Mouse (Mus musculus) heart, embryonic 11.5 days (tissue): ENCODE data around the gene Rgs9bp. TPM values are rescaled to one million over a fixed set of nuclear protein-coding genes. Genes with fewer than 3 reads are reported as not detected.
"Not testable (repeated sequence)": the region's sequence is repeated elsewhere in the genome, so short reads cannot be mapped to it uniquely, and the experiment has no call there.

ENCODE experiments used
- ATAC-seq: fragments of 200-750 bp; cut with Nextera tagmentation; replicated peaks from 2 replicates; pipeline ENCODE4 v1.8.0; 2017; ENCODE audit warnings: moderate library complexity; ENCODE audit not compliant: insufficient number of reproducible peaks, low FRiP score, low TSS enrichment
- H3K27ac ChIP-seq: fragments of 300-500 bp; sonication (generic); 2 replicates; pipeline ENCODE4 v1.5.1; 2014; ENCODE audit warnings: mild to moderate bottlenecking, low read depth, low read length
- H3K27me3 ChIP-seq: fragments of 300-500 bp; sonication (generic); 2 replicates; pipeline ENCODE4 v1.6.1; 2014; ENCODE audit warnings: mild to moderate bottlenecking, low read length, mixed read lengths; ENCODE audit not compliant: control insufficient read depth, insufficient read depth
- H3K36me3 ChIP-seq: fragments of 300-500 bp; sonication (generic); 2 replicates; pipeline ENCODE4 v1.6.1; 2014; ENCODE audit warnings: mild to moderate bottlenecking, low read length, moderate library complexity, mixed read lengths; ENCODE audit not compliant: control insufficient read depth, insufficient read depth
- H3K4me1 ChIP-seq: fragments of 300-500 bp; sonication (generic); 2 replicates; pipeline ENCODE4 v1.6.1; 2014; ENCODE audit warnings: low read length; ENCODE audit not compliant: control insufficient read depth, insufficient read depth
- H3K4me2 ChIP-seq: fragments of 300-500 bp; sonication (generic); 2 replicates; pipeline ENCODE4 v1.6.1; 2014; ENCODE audit warnings: mild to moderate bottlenecking, moderate library complexity
- H3K4me3 ChIP-seq: fragments of 300-500 bp; sonication (generic); 2 replicates; pipeline ENCODE4 v1.5.1; 2014; ENCODE audit warnings: low read depth, low read length
- H3K9ac ChIP-seq: fragments of 300-500 bp; sonication (generic); 2 replicates; pipeline ENCODE4 v1.6.1; 2014; ENCODE audit warnings: mild to moderate bottlenecking, low read depth, low read length, moderate library complexity
- H3K9me3 ChIP-seq: fragments of 300-500 bp; sonication (generic); replicated peaks from 2 replicates; pipeline ENCODE4 v1.6.1; 2016; ENCODE audit warnings: low read length; ENCODE audit not compliant: control insufficient read depth
- WGBS: fragments of 180-500 bp; shearing (Covaris S2); extraction: QIAGEN DNeasy Blood & Tissue Kit; methylation state at CpG from one replicate; pipeline ENCODE4 v1.1.7; 2014; ENCODE audit not compliant: insufficient replicate concordance; 5-methylcytosine and 5-hydroxymethylcytosine counted together
- polyA plus RNA-seq: library from polyadenylated mRNA; unstranded; fragments of >200 nt; fragmentation: Nextera tagmentation; extraction: Ambion mirVana; gene quantifications from 2 replicates; pipeline ENCODE4 v1.2.1, GENCODE M21; 2014

Rgs9bp gene
- polyA plus RNA-seq, 1 experiment from 2014 or later, result 1.0 TPM

GRCm38 (mm10) chr7:35586906-35587445 lies 1.6 kb upstream of the Rgs9bp start:
- ATAC-seq, result no peak
- Histone ChIP-seq H3K36me3 (no peaks in the 10 kb centered on the region), H3K27me3 (peaks cover 12% of the 10 kb centered on the region; the same call in 1 of the 2 replicates), H3K9ac (peak overlapping the region; percentile 81), H3K4me2 (peak overlapping the region; percentile 85), H3K4me3 (peak overlapping the region; percentile 81), H3K4me1 (peaks cover 12% of the 10 kb centered on the region), H3K9me3 (no peaks in the 10 kb centered on the region), H3K27ac (no peak overlapping the region)
- WGBS, result 18% methylated on average over 15 of the region's 15 CpGs

- H3K27ac ChIP-seq, result peak within 1 kb of the TSS; percentile 55
- H3K4me2 ChIP-seq, result peak within 1 kb of the TSS; percentile 85
- peak within 1 kb of the TSS; percentile 81 for H3K9ac ChIP-seq
- H3K36me3 ChIP-seq, result no peaks in the 10 kb centered on the region
- peaks cover 12% of the 10 kb centered on the region; the same call in 1 of the 2 replicates for H3K27me3 ChIP-seq
- peaks cover 12% of the 10 kb centered on the region for H3K4me1 ChIP-seq
- no peaks in the 10 kb centered on the region for H3K9me3 ChIP-seq
- peak within 1 kb of the TSS; percentile 81 for H3K4me3 ChIP-seq
- peak; percentile 95 for ATAC-seq
- WGBS, result under 1% methylated on average over 49 of the region's 49 CpGs
Measured at GRCm38 (mm10) chr7:35586055-35586905, 898 bp upstream of the Rgs9bp start, which contains the start of gene Ankrd27. Gene Ankrd27, plus strand, starts transcription at chr7:35586244.

DNA sequence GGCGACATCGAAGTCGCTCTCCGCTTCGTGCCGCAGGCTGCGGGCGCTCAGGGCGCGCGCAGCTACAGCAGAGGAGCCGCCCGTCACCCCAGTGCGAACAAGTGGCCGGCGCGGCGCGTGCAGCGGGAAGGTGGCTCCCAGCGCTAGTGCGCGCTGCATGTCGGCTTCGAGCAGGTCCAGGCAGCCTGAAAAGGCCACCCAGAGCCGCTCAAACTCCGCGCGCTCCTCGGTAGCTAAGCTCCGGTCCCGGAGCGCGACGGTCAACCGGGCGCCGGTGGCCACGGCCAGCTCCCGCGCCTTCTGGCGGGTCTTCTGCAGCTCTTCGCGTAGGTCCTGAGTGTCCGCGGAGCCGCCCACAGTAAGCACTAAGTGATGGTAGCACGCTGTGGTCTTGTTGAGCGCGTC lies 594 bp downstream of the Rgs9bp start:
- 0 out of 2 replicates have a peak, but pooled peaks have one; percentile 1 for ATAC-seq
- peaks cover 12% of the 10 kb centered on the region; the same call in 1 of the 2 replicates for H3K27me3 ChIP-seq
- WGBS, result under 1% methylated on average over 50 of the region's 50 CpGs
- H3K36me3 ChIP-seq, result no peaks in the 10 kb centered on the region
- H3K27ac ChIP-seq, result no peak overlapping the region
- peaks cover 12% of the 10 kb centered on the region for H3K4me1 ChIP-seq
- peak overlapping the region; percentile 65 for H3K9ac ChIP-seq
- no peaks in the 10 kb centered on the region for H3K9me3 ChIP-seq
- H3K4me3 ChIP-seq, result peak overlapping the region; percentile 81
- peak overlapping the region; percentile 85 for H3K4me2 ChIP-seq

GRCm38 (mm10) chr7:35584068-35584785 lies 1.2 kb downstream of the Rgs9bp start:
- peak overlapping the region; percentile 81 for H3K4me3 ChIP-seq
- peak overlapping the region; percentile 65 for H3K9ac ChIP-seq
- WGBS, result 3% methylated on average over 36 of the region's 36 CpGs
- no peaks in the 10 kb centered on the region for H3K9me3 ChIP-seq
- no peak overlapping the region for H3K27ac ChIP-seq
- H3K27me3 ChIP-seq, result peaks cover 12% of the 10 kb centered on the region; the same call in 1 of the 2 replicates
- H3K4me2 ChIP-seq, result peak overlapping the region; percentile 85
- no peaks in the 10 kb centered on the region for H3K36me3 ChIP-seq
- ATAC-seq, result no peak
- H3K4me1 ChIP-seq, result peaks cover 12% of the 10 kb centered on the region

GRCm38 (mm10) chr7:35583476-35584025 lies 1.8 kb downstream of the Rgs9bp start:
- Histone ChIP-seq H3K9ac (no peak overlapping the region), H3K36me3 (no peaks in the 10 kb centered on the region), H3K4me1 (peaks cover 12% of the 10 kb centered on the region), H3K9me3 (no peaks in the 10 kb centered on the region), H3K27ac (no peak overlapping the region), H3K27me3 (peaks cover 12% of the 10 kb centered on the region; the same call in 1 of the 2 replicates), H3K4me3 (peak overlapping the region; percentile 4; the same call in 1 of the 2 replicates), H3K4me2 (peak overlapping the region; percentile 85)
- WGBS, result 8% methylated on average over 11 of the region's 11 CpGs
- no peak for ATAC-seq

DNA sequence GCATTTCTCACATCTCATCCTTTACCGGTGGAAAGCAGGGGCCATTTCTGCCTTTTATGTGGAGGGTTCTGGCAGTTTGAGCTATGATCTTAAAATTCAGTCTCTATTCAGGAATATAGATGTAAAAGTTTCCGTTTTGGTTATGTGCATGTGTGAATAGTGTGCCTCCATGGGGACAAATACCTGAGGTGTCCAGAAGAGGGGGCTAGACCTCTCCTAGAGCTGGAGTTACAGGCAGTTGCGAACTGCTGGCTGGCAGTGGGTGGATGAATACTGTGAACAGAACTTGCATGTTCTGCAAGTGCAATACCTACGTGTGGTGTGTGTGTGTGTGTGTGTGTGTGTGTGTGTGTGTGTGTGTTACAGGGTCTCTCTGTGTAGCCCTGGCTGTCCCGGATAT lies 2.7 kb downstream of the Rgs9bp start:
- no peak overlapping the region for H3K9ac ChIP-seq
- peaks cover 12% of the 10 kb centered on the region for H3K4me1 ChIP-seq
- H3K4me2 ChIP-seq, result no peak overlapping the region
- H3K27ac ChIP-seq, result no peak overlapping the region
- no peak overlapping the region for H3K4me3 ChIP-seq
- 59% methylated on average over 5 of the region's 5 CpGs for WGBS
- no peaks in the 10 kb centered on the region for H3K36me3 ChIP-seq
- no peak for ATAC-seq
- H3K9me3 ChIP-seq, result no peaks in the 10 kb centered on the region
- H3K27me3 ChIP-seq, result peaks cover 12% of the 10 kb centered on the region; the same call in 1 of the 2 replicates

- no peak overlapping the region for H3K27ac ChIP-seq
- H3K4me3 ChIP-seq, result no peak overlapping the region
- H3K4me1 ChIP-seq, result peaks cover 4% of the 10 kb centered on the region; the same call in 1 of the 2 replicates
- WGBS, result 30% methylated on average over 4 of the region's 4 CpGs
- no peak overlapping the region for H3K9ac ChIP-seq
- no peak overlapping the region for H3K4me2 ChIP-seq
- H3K36me3 ChIP-seq, result no peaks in the 10 kb centered on the region
- ATAC-seq, result no peak
- no peaks in the 10 kb centered on the region for H3K9me3 ChIP-seq
- H3K27me3 ChIP-seq, result peaks cover 12% of the 10 kb centered on the region; the same call in 1 of the 2 replicates
Measured at GRCm38 (mm10) chr7:35579849-35580248, 5.5 kb downstream of the Rgs9bp start.

DNA sequence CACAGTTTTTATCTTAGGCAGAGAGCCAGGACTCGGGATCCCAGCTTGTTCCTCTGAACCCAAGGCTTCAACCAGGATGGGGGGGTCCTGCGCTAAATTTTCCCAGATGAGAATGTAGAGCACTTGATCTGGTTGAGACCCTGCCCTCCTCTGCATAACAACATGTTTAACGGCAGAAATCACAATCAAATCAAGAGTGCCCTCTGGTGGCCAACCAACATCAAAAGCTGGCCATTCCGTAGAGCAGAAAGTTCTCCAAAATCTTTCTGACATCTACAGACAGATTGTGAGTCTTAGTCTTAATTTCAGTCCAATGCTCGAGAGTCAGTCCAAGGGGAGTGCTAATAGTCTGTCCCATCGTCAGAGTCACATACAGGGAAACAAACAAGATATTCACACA lies 14.5 kb downstream of the Rgs9bp start:
- not testable (repeated sequence) for H3K9me3 ChIP-seq, ATAC-seq, H3K27ac ChIP-seq, H3K4me3 ChIP-seq, H3K4me2 ChIP-seq, H3K36me3 ChIP-seq, H3K4me1 ChIP-seq, H3K27me3 ChIP-seq, H3K9ac ChIP-seq
- 31% methylated on average over 6 of the region's 6 CpGs for WGBS
